Mouse (Mus musculus): ENCODE results near the gene Rcl1. TPM values are rescaled to one million over a fixed set of nuclear protein-coding genes. Genes with fewer than 3 reads are reported as not detected.

The Rcl1 gene
- total and polyA plus RNA-seq, 3 experiments, result 63.4 to 126 (median 109) TPM

DNA sequence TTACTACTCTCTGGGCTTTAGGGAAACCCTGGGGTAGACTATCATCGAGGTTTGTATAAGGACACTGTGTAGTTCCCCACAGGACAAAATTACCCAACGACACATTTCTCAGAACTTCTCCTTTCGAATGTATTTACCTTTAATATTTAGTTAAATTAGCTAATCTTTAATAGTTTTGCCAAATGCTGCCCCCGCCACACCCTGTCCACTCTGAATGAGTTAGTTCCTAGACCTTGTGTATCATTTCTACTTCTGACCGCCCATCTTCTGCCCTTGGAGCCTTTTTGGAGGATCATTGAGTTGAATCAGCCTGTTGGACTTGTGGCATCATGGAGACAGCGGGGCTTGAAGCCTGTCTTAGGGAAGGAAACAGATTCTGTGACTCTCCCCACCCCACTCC lies 19.1 kb downstream of the Rcl1 start:
- Histone ChIP-seq H3K9ac (ENCODE audit: insufficient read depth, low read depth) (no peak overlapping the region), H3K4me1 (ENCODE audit: control insufficient read depth in 1 of 2, insufficient read depth in 2 of 2) (no peaks in the 10 kb centered on the region), H3K4me2 (ENCODE audit: insufficient read depth, low read depth, poor library complexity, severe bottlenecking) (no peak overlapping the region), H3K4me3 (replicated peaks in 1 of 3; ENCODE audit: low read depth in 2 of 3, low read length in 2 of 3, poor library complexity in 1 of 3) (no peak overlapping the region), H3K36me3 (replicated peaks in 1 of 2; ENCODE audit: control insufficient read depth in 1 of 2, insufficient read depth in 1 of 2, low read length in 1 of 2) (peaks cover 62 to 94% of the 10 kb centered on the region in 2 experiments), H3K9me3 (replicated peaks; ENCODE audit: low read length) (no peaks in the 10 kb centered on the region), H3K27me3 (replicated peaks) (no peaks in the 10 kb centered on the region), H3K27ac (ENCODE audit: insufficient read depth, low read depth) (no peak overlapping the region), H3K79me2 (replicated peaks; ENCODE audit: control insufficient read depth, extremely low read depth, insufficient read depth, poor library complexity, severe bottlenecking) (peaks cover 6% of the 10 kb centered on the region; the same call in 1 of the 2 replicates)
- in situ Hi-C loops (cut with MboI; ENCODE audit: low pct_ligation_motif_present, low pct_unique_long_range_greater_than_20kb, low sequenced_read_pairs), result loop anchor here (10.0 kb wide), 1 partner anchor 84 kb away; no protein-coding TSS in a partner anchor
- no peak for TF ChIP-seq CTCF (conservative IDR thresholded peaks at IDR 0.05 in 1 of 2, IDR thresholded peaks at IDR 0.05 in 1 of 2; ENCODE audit: low read depth in 2 of 2, low read length in 2 of 2)
- no peak for TF ChIP-seq ETS1 (conservative IDR thresholded peaks at IDR 0.05; ENCODE audit: low read depth, low read length)
- TF ChIP-seq SIN3A (IDR thresholded peaks at IDR 0.05; ENCODE audit: low read length), result no peak
- no peak for TF ChIP-seq NELFE (IDR thresholded peaks at IDR 0.05; ENCODE audit: low read depth, low read length)
- TF ChIP-seq TBP (conservative IDR thresholded peaks at IDR 0.05; ENCODE audit: low read depth, low read length), result no peak
- TF ChIP-seq MEF2A (IDR thresholded peaks at IDR 0.05; ENCODE audit: borderline replicate concordance, low read depth, low read length), result no peak
- no peak for TF ChIP-seq EP300 (IDR thresholded peaks at IDR 0.05; ENCODE audit: low read length)
- TF ChIP-seq JUND (conservative IDR thresholded peaks at IDR 0.05; ENCODE audit: low read depth, low read length), result no peak
- TF ChIP-seq POLR2AphosphoS2 (IDR thresholded peaks at IDR 0.05; ENCODE audit: low read depth, low read length), result no peak
- TF ChIP-seq E2F4 (IDR thresholded peaks at IDR 0.05; ENCODE audit: insufficient replicate concordance, low read depth, low read length), result no peak
- TF ChIP-seq TCF12 (IDR thresholded peaks at IDR 0.05; ENCODE audit: low read depth, low read length), result no peak
- no peak for TF ChIP-seq JUN (IDR thresholded peaks at IDR 0.05; ENCODE audit: insufficient read depth, low read depth, low read length)
- TF ChIP-seq CHD1 (IDR thresholded peaks at IDR 0.05; ENCODE audit: low read depth, low read length), result no peak
- TF ChIP-seq UBTF (IDR thresholded peaks at IDR 0.05; ENCODE audit: low read depth, low read length), result no peak
- TF ChIP-seq RAD21 (IDR thresholded peaks at IDR 0.05; ENCODE audit: low read depth, low read length), result no peak
- DNase-seq (ENCODE audit: extremely low read depth), result no peak
- dilution Hi-C loops (cut with MboI; ENCODE audit: extremely low pct_ligation_motif_present, extremely low pct_unique_long_range_greater_than_20kb, low sequenced_read_pairs), result no loop called here

- H3K27me3 ChIP-seq (replicated peaks), result no peaks in the 10 kb centered on the region
- H3K9ac ChIP-seq (ENCODE audit: insufficient read depth, low read depth), result no peak overlapping the region
- in situ Hi-C loops (cut with MboI; ENCODE audit: low pct_ligation_motif_present, low pct_unique_long_range_greater_than_20kb, low sequenced_read_pairs), result loop anchor here (10.0 kb wide), 1 partner anchor 83 kb away; no protein-coding TSS in a partner anchor
- H3K4me2 ChIP-seq (ENCODE audit: insufficient read depth, low read depth, poor library complexity, severe bottlenecking), result no peak overlapping the region
- H3K4me1 ChIP-seq (ENCODE audit: control insufficient read depth in 1 of 2, insufficient read depth in 2 of 2), result no peaks in the 10 kb centered on the region
- H3K36me3 ChIP-seq (replicated peaks in 1 of 2; ENCODE audit: control insufficient read depth in 1 of 2, insufficient read depth in 1 of 2, low read length in 1 of 2), result peaks cover 70 to 94% of the 10 kb centered on the region in 2 experiments
- H3K9me3 ChIP-seq (replicated peaks; ENCODE audit: low read length), result no peaks in the 10 kb centered on the region
- peaks cover 4% of the 10 kb centered on the region; the same call in 1 of the 2 replicates for H3K79me2 ChIP-seq (replicated peaks; ENCODE audit: control insufficient read depth, extremely low read depth, insufficient read depth, poor library complexity, severe bottlenecking)
- TF ChIP-seq RCOR1 (conservative IDR thresholded peaks at IDR 0.05; ENCODE audit: low read depth, low read length) (no peak), JUND (conservative IDR thresholded peaks at IDR 0.05; ENCODE audit: low read depth, low read length) (no peak), ELF1 (IDR thresholded peaks at IDR 0.05; ENCODE audit: low read depth, low read length) (no peak), MEF2A (IDR thresholded peaks at IDR 0.05; ENCODE audit: borderline replicate concordance, low read depth, low read length) (no peak), CHD1 (IDR thresholded peaks at IDR 0.05; ENCODE audit: low read depth, low read length) (no peak), TBP (conservative IDR thresholded peaks at IDR 0.05; ENCODE audit: low read depth, low read length) (no peak), KAT2A (IDR thresholded peaks at IDR 0.05; ENCODE audit: insufficient replicate concordance, low read length) (no peak)
- DNase-seq (ENCODE audit: extremely low read depth), result no peak
- H3K27ac ChIP-seq (ENCODE audit: insufficient read depth, low read depth), result no peak overlapping the region
- H3K4me3 ChIP-seq (replicated peaks in 1 of 3; ENCODE audit: low read depth in 2 of 3, low read length in 2 of 3, poor library complexity in 1 of 3), result no peak overlapping the region
- dilution Hi-C loops (cut with MboI; ENCODE audit: extremely low pct_ligation_motif_present, extremely low pct_unique_long_range_greater_than_20kb, low sequenced_read_pairs), result no loop called here
These were observed 20.2 kb downstream of the Rcl1 start for GRCm38 (mm10) chr19:29121394-29121793.

Data from CH12.LX (cell line).